Mouse (Mus musculus): ENCODE measurements around the gene Mrc2.

Mrc2 gene

DNA sequence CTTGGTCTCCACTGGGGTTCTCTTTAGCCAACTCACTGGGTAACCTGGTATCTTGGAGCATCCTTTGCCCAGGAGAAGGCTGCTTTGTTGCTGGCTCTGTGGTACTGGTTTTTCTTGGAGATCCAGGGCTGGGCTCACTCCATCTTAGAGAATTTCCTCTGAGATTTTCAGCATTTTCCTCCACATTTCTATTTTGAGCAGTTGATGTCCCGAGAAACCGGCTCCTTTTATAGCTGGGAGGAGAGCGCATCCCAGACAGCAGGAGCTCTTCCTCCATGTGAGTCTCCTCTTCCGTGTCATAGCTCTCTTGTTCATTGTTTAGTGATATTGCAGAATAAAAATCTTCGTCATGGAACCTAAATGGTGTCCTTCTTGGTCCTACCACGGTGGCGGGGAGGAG is 97.8 kb downstream of the Mrc2 start:
- DNase-seq (ENCODE audit: low read depth, low spot score), result no peak
